Comparison of ENCODE assay signal across 15 mouse cellular contexts in the genomic region with DNA sequence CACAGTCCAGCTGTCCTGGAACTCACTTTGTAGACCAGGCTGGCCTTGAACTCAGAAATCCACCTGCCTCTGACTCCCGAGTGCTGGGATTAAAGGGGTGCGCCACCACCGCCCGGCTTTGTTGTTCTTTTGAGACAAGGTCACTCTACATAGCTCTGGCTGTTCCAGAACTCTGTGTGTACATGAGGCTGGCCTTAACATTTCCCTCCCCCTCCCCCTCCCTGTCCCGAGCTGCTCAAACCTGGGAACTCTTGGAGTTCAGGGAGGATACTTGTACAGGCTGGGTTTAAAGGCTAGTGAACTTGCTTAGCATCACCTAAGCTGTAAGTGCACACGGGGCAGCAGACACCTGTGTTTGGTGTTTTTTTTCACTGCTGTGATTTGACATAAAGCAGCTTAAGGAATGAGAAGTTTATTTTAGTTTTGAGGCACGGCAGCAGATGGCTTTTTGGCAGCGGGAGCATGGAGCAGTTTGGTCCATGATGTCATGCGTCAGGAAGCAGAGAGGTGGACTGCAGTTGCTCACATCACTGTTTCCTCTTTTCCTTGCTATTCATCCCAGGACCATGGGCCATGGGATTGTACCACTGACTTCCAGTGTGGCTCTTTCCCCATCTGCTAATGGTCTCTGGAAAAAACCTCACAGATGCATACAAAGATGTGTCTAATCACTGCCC. TPM values are rescaled to one million over a fixed set of nuclear protein-coding genes. Genes with fewer than 3 reads are reported as not detected.
DNase-seq lines count a peak whose midpoint lies in the region; ATAC-seq and TF ChIP-seq lines count a peak whose summit lies in the region.
"Had no signal": no experiment of that assay in that cellular context is flagged by ENCODE, and none has a peak within 500 bp of the region (broad histone marks: within the 10 kb centered on the region; RNA-seq: fewer than 3 reads in every experiment).

No protein-coding gene starts in this region.

- H3K9me3 ChIP-seq in intestine, embryonic 14.5 days (ENCODE audit: control insufficient read depth, low read length): no peaks in the 10 kb centered on the region
- no peaks in the 10 kb centered on the region for H3K9me3 ChIP-seq in intestine, postnatal 0 days (ENCODE audit: control insufficient read depth)
- no peaks in the 10 kb centered on the region for H3K9me3 ChIP-seq in heart, postnatal 0 days (replicated peaks; ENCODE audit: control insufficient read depth, low read length)
- H3K9me3 ChIP-seq in stomach, embryonic 14.5 days (ENCODE audit: control insufficient read depth, low read depth, low read length): no peaks in the 10 kb centered on the region
- no peaks in the 10 kb centered on the region for H3K9me3 ChIP-seq in hindbrain, embryonic 13.5 days
- H3K9me3 ChIP-seq: forebrain, embryonic 10.5 days had no signal

- no peak overlapping the region for H3K4me3 ChIP-seq in intestine, embryonic 14.5 days (ENCODE audit: low read depth, low read length)
- no peak overlapping the region for H3K4me3 ChIP-seq in intestine, postnatal 0 days (ENCODE audit: low read depth, low read length)
- no peak overlapping the region for H3K4me3 ChIP-seq in heart, postnatal 0 days (ENCODE audit: low read depth, low read length)
- H3K4me3 ChIP-seq in stomach, embryonic 14.5 days (ENCODE audit: low read depth, low read length): no peak overlapping the region
- no peak overlapping the region for H3K4me3 ChIP-seq in hindbrain, embryonic 13.5 days
- H3K4me3 ChIP-seq: forebrain, embryonic 10.5 days had no signal

- WGBS in intestine, embryonic 14.5 days: 35% methylated on average over 9 of the region's 9 CpGs
- WGBS in intestine, postnatal 0 days: 40% methylated on average over 9 of the region's 9 CpGs
- 11% methylated on average over 9 of the region's 9 CpGs for WGBS in heart, postnatal 0 days
- WGBS in stomach, embryonic 14.5 days: 49% methylated on average over 9 of the region's 9 CpGs
- 79% methylated on average over 9 of the region's 9 CpGs for WGBS in hindbrain, embryonic 13.5 days

- ATAC-seq in intestine, embryonic 14.5 days (replicated peaks; ENCODE audit: low FRiP score, low TSS enrichment, low read depth): peak; percentile 43; the same call in 1 of the 2 replicates
- ATAC-seq in intestine, postnatal 0 days: no peak
- peak; percentile 47 for ATAC-seq in heart, postnatal 0 days (ENCODE audit: insufficient read depth, low read depth)
- no peak for ATAC-seq in stomach, embryonic 14.5 days (ENCODE audit: insufficient number of reproducible peaks, insufficient read depth, low FRiP score, low read depth)
- no peak for ATAC-seq in hindbrain, embryonic 13.5 days (ENCODE audit: low FRiP score)
- ATAC-seq: inflammation-experienced regulatory T-cells, adult 6 months had no signal

- TF ChIP-seq EP300 in heart, postnatal 0 days (IDR thresholded peaks at IDR 0.05; ENCODE audit: low read depth): no peak

- peaks cover 5% of the 10 kb centered on the region; the same call in 1 of the 2 replicates for H3K4me1 ChIP-seq in intestine, embryonic 14.5 days (replicated peaks; ENCODE audit: control insufficient read depth, insufficient read depth, low read length)
- no peaks in the 10 kb centered on the region for H3K4me1 ChIP-seq in intestine, postnatal 0 days (replicated peaks; ENCODE audit: control insufficient read depth, insufficient read depth, low read length)
- H3K4me1 ChIP-seq in heart, postnatal 0 days (ENCODE audit: control insufficient read depth, insufficient read depth): peaks cover 8% of the 10 kb centered on the region
- 0 out of 2 replicates have a peak, but pooled peaks cover 4% of the 10 kb centered on the region for H3K4me1 ChIP-seq in stomach, embryonic 14.5 days (ENCODE audit: control insufficient read depth, insufficient read depth, low read length)
- H3K4me1 ChIP-seq in hindbrain, embryonic 13.5 days (replicated peaks): no peaks in the 10 kb centered on the region
- H3K4me1 ChIP-seq: forebrain, embryonic 10.5 days had no signal

- no peak overlapping the region for H3K4me2 ChIP-seq in intestine, embryonic 14.5 days (ENCODE audit: low read length)
- no peak overlapping the region for H3K4me2 ChIP-seq in intestine, postnatal 0 days (replicated peaks; ENCODE audit: low read depth)
- H3K4me2 ChIP-seq in heart, postnatal 0 days (ENCODE audit: low read depth, low read length): 0 out of 2 replicates have a peak overlapping the region, but pooled peaks have one; percentile 9
- H3K4me2 ChIP-seq in stomach, embryonic 14.5 days (replicated peaks; ENCODE audit: low read depth, low read length): no peak overlapping the region
- no peak overlapping the region for H3K4me2 ChIP-seq in hindbrain, embryonic 13.5 days
- H3K4me2 ChIP-seq: liver, embryonic 11.5 days had no signal

- no peak overlapping the region; the same call in 1 of the 2 replicates for H3K27ac ChIP-seq in intestine, embryonic 14.5 days (ENCODE audit: low read depth)
- no peak overlapping the region for H3K27ac ChIP-seq in intestine, postnatal 0 days (ENCODE audit: low read depth, low read length)
- H3K27ac ChIP-seq in heart, postnatal 0 days (ENCODE audit: low read depth): peak overlapping the region; percentile 85
- peak overlapping the region; percentile 64; the same call in 1 of the 2 replicates for H3K27ac ChIP-seq in stomach, embryonic 14.5 days (ENCODE audit: low read length)
- H3K27ac ChIP-seq in hindbrain, embryonic 13.5 days: no peak overlapping the region
- H3K27ac ChIP-seq: forebrain, embryonic 10.5 days had no signal

- H3K27me3 ChIP-seq in intestine, embryonic 14.5 days (replicated peaks; ENCODE audit: control insufficient read depth, insufficient read depth, low read length): no peaks in the 10 kb centered on the region
- no peaks in the 10 kb centered on the region for H3K27me3 ChIP-seq in intestine, postnatal 0 days (replicated peaks; ENCODE audit: control insufficient read depth, insufficient read depth, low read length)
- no peaks in the 10 kb centered on the region for H3K27me3 ChIP-seq in heart, postnatal 0 days (ENCODE audit: control insufficient read depth, insufficient read depth, low read length)
- no peaks in the 10 kb centered on the region for H3K27me3 ChIP-seq in stomach, embryonic 14.5 days (ENCODE audit: control insufficient read depth, insufficient read depth, low read length)
- H3K27me3 ChIP-seq in hindbrain, embryonic 13.5 days: 0 out of 2 replicates have a peak, but pooled peaks cover 4% of the 10 kb centered on the region

- TF ChIP-seq CTCF in intestine, postnatal 0 days (IDR thresholded peaks at IDR 0.05; ENCODE audit: low read depth): no peak
- no peak for TF ChIP-seq CTCF in heart, postnatal 0 days (IDR thresholded peaks at IDR 0.05; ENCODE audit: low read depth)

- intact Hi-C loops in left cerebral cortex, postnatal 36 days (cut with DNase I): no loop called here

- H3K9ac ChIP-seq in intestine, embryonic 14.5 days (ENCODE audit: low read length): no peak overlapping the region
- H3K9ac ChIP-seq in intestine, postnatal 0 days (ENCODE audit: low read depth, low read length): no peak overlapping the region
- no peak overlapping the region for H3K9ac ChIP-seq in heart, postnatal 0 days (replicated peaks; ENCODE audit: low read depth, low read length)
- no peak overlapping the region for H3K9ac ChIP-seq in stomach, embryonic 14.5 days (replicated peaks; ENCODE audit: low read depth, low read length)
- no peak overlapping the region for H3K9ac ChIP-seq in hindbrain, embryonic 13.5 days

- no peak for DNase-seq in intestine, embryonic 14.5 days (ENCODE audit: low spot score)
- DNase-seq in brain, adult 2 months (ENCODE audit: low read depth, low spot score): peak; percentile 25
- DNase-seq in heart, postnatal 0 days (ENCODE audit: low spot score): peak; percentile 85
- DNase-seq in left cerebral cortex, postnatal 36 days (ENCODE audit: low spot score in 2 of 2): no peak
- DNase-seq: adrenal gland, postnatal 14 days; cerebellum, postnatal 14 days; kidney, postnatal 4 days; lung, postnatal 10 days; thymus, postnatal 14 days had no signal

- H3K36me3 ChIP-seq in intestine, embryonic 14.5 days (ENCODE audit: control insufficient read depth, insufficient read depth, low read length): no peaks in the 10 kb centered on the region
- H3K36me3 ChIP-seq in intestine, postnatal 0 days (ENCODE audit: control insufficient read depth, insufficient read depth): no peaks in the 10 kb centered on the region
- H3K36me3 ChIP-seq in heart, postnatal 0 days (replicated peaks; ENCODE audit: control insufficient read depth, insufficient read depth, low read length): no peaks in the 10 kb centered on the region
- no peaks in the 10 kb centered on the region for H3K36me3 ChIP-seq in stomach, embryonic 14.5 days (ENCODE audit: control insufficient read depth, insufficient read depth, low read length)
- no peaks in the 10 kb centered on the region for H3K36me3 ChIP-seq in hindbrain, embryonic 13.5 days
- H3K36me3 ChIP-seq: forebrain, embryonic 10.5 days had no signal

RNA-seq across cellular contexts. Expression of a gene that starts 9.5 kb away (rescaled TPM):
- polyA plus RNA-seq in intestine, embryonic 14.5 days (2014; fragmentation: Nextera tagmentation; extraction: Ambion mirVana): 2.7 and 4.6 TPM in 2 replicates
- polyA plus RNA-seq in intestine, postnatal 0 days (2015; fragmentation: Nextera tagmentation; extraction: Ambion mirVana): 41.7 and 47.6 TPM in 2 replicates
- 13.5 and 21.0 TPM in 2 replicates for total RNA-seq in heart, postnatal 0 days (2014; rRNA removed; ENCODE audit: low replicate concordance)
- polyA plus RNA-seq in heart, postnatal 0 days (2015; fragmentation: Nextera tagmentation; extraction: Ambion mirVana): 22.1 and 22.6 TPM in 2 replicates
- 2.0 and 2.9 TPM in 2 replicates for polyA plus RNA-seq in stomach, embryonic 14.5 days (2014; fragmentation: Nextera tagmentation; extraction: Ambion mirVana)
- 1.00 and 1.5 TPM in 2 replicates for polyA plus RNA-seq in hindbrain, embryonic 13.5 days (2015; fragmentation: Nextera tagmentation; extraction: Ambion mirVana)
- total RNA-seq in left cerebral cortex, postnatal 36 days (2021): 1 to 10 TPM; 2.6 to 4.5 TPM

RNA-seq across cellular contexts. Expression of a gene that starts 15.2 kb away (rescaled TPM):
- 27.9 and 31.0 TPM in 2 replicates for polyA plus RNA-seq in intestine, embryonic 14.5 days (2014; fragmentation: Nextera tagmentation; extraction: Ambion mirVana)
- 10.6 and 12.5 TPM in 2 replicates for polyA plus RNA-seq in intestine, postnatal 0 days (2015; fragmentation: Nextera tagmentation; extraction: Ambion mirVana)
- total RNA-seq in heart, postnatal 0 days (2014; rRNA removed; ENCODE audit: low replicate concordance): 16.7 and 19.5 TPM in 2 replicates
- polyA plus RNA-seq in heart, postnatal 0 days (2015; fragmentation: Nextera tagmentation; extraction: Ambion mirVana): 26.8 and 28.9 TPM in 2 replicates
- polyA plus RNA-seq in stomach, embryonic 14.5 days (2014; fragmentation: Nextera tagmentation; extraction: Ambion mirVana): 30.3 and 35.1 TPM in 2 replicates
- 15.1 and 16.2 TPM in 2 replicates for polyA plus RNA-seq in hindbrain, embryonic 13.5 days (2015; fragmentation: Nextera tagmentation; extraction: Ambion mirVana)
- total RNA-seq in left cerebral cortex, postnatal 36 days (2021): 1 to 10 TPM; 7.1 to 7.3 TPM

RNA-seq across cellular contexts. Expression of a gene that starts 37.6 kb away (rescaled TPM):
- 171 and 179 TPM in 2 replicates for polyA plus RNA-seq in intestine, embryonic 14.5 days (2014; fragmentation: Nextera tagmentation; extraction: Ambion mirVana)
- 195 and 203 TPM in 2 replicates for polyA plus RNA-seq in intestine, postnatal 0 days (2015; fragmentation: Nextera tagmentation; extraction: Ambion mirVana)
- total RNA-seq in heart, postnatal 0 days (2014; rRNA removed; ENCODE audit: low replicate concordance): 25.1 and 57.1 TPM in 2 replicates
- polyA plus RNA-seq in heart, postnatal 0 days (2015; fragmentation: Nextera tagmentation; extraction: Ambion mirVana): 195 and 202 TPM in 2 replicates
- 173 and 176 TPM in 2 replicates for polyA plus RNA-seq in stomach, embryonic 14.5 days (2014; fragmentation: Nextera tagmentation; extraction: Ambion mirVana)
- polyA plus RNA-seq in hindbrain, embryonic 13.5 days (2015; fragmentation: Nextera tagmentation; extraction: Ambion mirVana): 171 and 184 TPM in 2 replicates
- 10 to 100 TPM; 49.4 to 50.8 TPM for total RNA-seq in left cerebral cortex, postnatal 36 days (2021)

RNA-seq across cellular contexts. Expression of a gene that starts 37.6 kb away (rescaled TPM):
- 19.9 and 24.1 TPM in 2 replicates for polyA plus RNA-seq in intestine, embryonic 14.5 days (2014; fragmentation: Nextera tagmentation; extraction: Ambion mirVana)
- polyA plus RNA-seq in intestine, postnatal 0 days (2015; fragmentation: Nextera tagmentation; extraction: Ambion mirVana): 6.7 and 7.4 TPM in 2 replicates
- 0.42 and 4.4 TPM in 2 replicates for total RNA-seq in heart, postnatal 0 days (2014; rRNA removed; ENCODE audit: low replicate concordance)
- 3.9 and 4.0 TPM in 2 replicates for polyA plus RNA-seq in heart, postnatal 0 days (2015; fragmentation: Nextera tagmentation; extraction: Ambion mirVana)
- 21.0 and 22.2 TPM in 2 replicates for polyA plus RNA-seq in stomach, embryonic 14.5 days (2014; fragmentation: Nextera tagmentation; extraction: Ambion mirVana)
- 18.6 and 21.1 TPM in 2 replicates for polyA plus RNA-seq in hindbrain, embryonic 13.5 days (2015; fragmentation: Nextera tagmentation; extraction: Ambion mirVana)
- 10 to 100 TPM; 15.3 to 19.8 TPM for total RNA-seq in left cerebral cortex, postnatal 36 days (2021)

Comparison
In these comparisons a context has a peak if more than half of its experiments do, and no peak if none do; other contexts are left out.
1. ATAC-seq: peak in intestine, embryonic 14.5 days (single experiment) and heart, postnatal 0 days (single experiment); none in intestine, postnatal 0 days (single experiment), stomach, embryonic 14.5 days (single experiment) and hindbrain, embryonic 13.5 days (single experiment).
2. DNase-seq: peak in brain, adult 2 months (single experiment) and heart, postnatal 0 days (single experiment); none in intestine, embryonic 14.5 days (single experiment) and left cerebral cortex, postnatal 36 days (0 of 2).
3. H3K27ac ChIP-seq: peak in heart, postnatal 0 days (single experiment) and stomach, embryonic 14.5 days (single experiment); none in intestine, embryonic 14.5 days (single experiment), intestine, postnatal 0 days (single experiment) and hindbrain, embryonic 13.5 days (single experiment).